Mouse (Mus musculus) hindbrain, embryonic 14.5 days (tissue): ENCODE measurements around the gene Fgfr1op. TPM values are rescaled to one million over a fixed set of nuclear protein-coding genes. Genes with fewer than 3 reads are reported as not detected.
A peak's percentile ranks its signal among the peaks of the same experiment; 100 is the strongest.
"Not testable (repeated sequence)": the region's sequence is repeated elsewhere in the genome, so short reads cannot be mapped to it uniquely, and the experiment has no call there.

Experiments
- ATAC-seq: fragments of 200-750 bp; cut with Nextera tagmentation; 2 replicates; pipeline ENCODE4 v1.8.0; 2017; ENCODE audit warnings: moderate number of reproducible peaks, mild to moderate bottlenecking, moderate TSS enrichment, moderate library complexity; ENCODE audit not compliant: low FRiP score
- DNase-seq: peaks from one replicate; pipeline ENCODE4 v3.0.0-alpha.2; 2015; ENCODE audit warnings: low spot score
- H3K27ac ChIP-seq: fragments of 300-500 bp; sonication (generic); 2 replicates; pipeline ENCODE4 v1.5.1; 2014; ENCODE audit warnings: mild to moderate bottlenecking, moderate library complexity
- H3K27me3 ChIP-seq: fragments of 300-500 bp; sonication (generic); 2 replicates; pipeline ENCODE4 v1.6.1; 2014; ENCODE audit warnings: mild to moderate bottlenecking, low read length, mixed read lengths; ENCODE audit not compliant: control insufficient read depth, insufficient read depth
- H3K36me3 ChIP-seq: fragments of 300-500 bp; sonication (generic); replicated peaks from 2 replicates; pipeline ENCODE4 v1.6.1; 2014; ENCODE audit not compliant: control insufficient read depth, insufficient read depth
- H3K4me1 ChIP-seq: fragments of 300-500 bp; sonication (generic); replicated peaks from 2 replicates; pipeline ENCODE4 v1.6.1; 2014; ENCODE audit warnings: antibody characterized with exemption, low read length, mixed read lengths; ENCODE audit not compliant: control insufficient read depth, insufficient read depth
- H3K4me2 ChIP-seq: fragments of 300-500 bp; sonication (generic); replicated peaks from 2 replicates; pipeline ENCODE4 v1.6.1; 2014; ENCODE audit warnings: mild to moderate bottlenecking, moderate library complexity
- H3K4me3 ChIP-seq: fragments of 300-500 bp; sonication (generic); replicated peaks from 2 replicates; pipeline ENCODE4 v1.5.1; 2014; ENCODE audit warnings: mild to moderate bottlenecking, low read length
- H3K9ac ChIP-seq: fragments of 300-500 bp; sonication (generic); 2 replicates; pipeline ENCODE4 v1.6.1; 2014
- H3K9me3 ChIP-seq: fragments of 300-500 bp; sonication (generic); 2 replicates; pipeline ENCODE4 v1.6.1; 2016; ENCODE audit warnings: low read length; ENCODE audit not compliant: control insufficient read depth
- WGBS: fragments of 180-500 bp; shearing (Covaris S2); extraction: QIAGEN DNeasy Blood & Tissue Kit; methylation state at CpG from one replicate; pipeline ENCODE4 v1.1.7; 2014; 5-methylcytosine and 5-hydroxymethylcytosine counted together
- polyA plus RNA-seq: library from polyadenylated mRNA; unstranded; fragments of >200 nt; fragmentation: Nextera tagmentation; extraction: Ambion mirVana; gene quantifications from 2 replicates; pipeline ENCODE4 v1.2.1, GENCODE M21; 2014

Gene Fgfr1op
- polyA plus RNA-seq, 1 experiment from 2014 or later, result 32.2 TPM

DNA sequence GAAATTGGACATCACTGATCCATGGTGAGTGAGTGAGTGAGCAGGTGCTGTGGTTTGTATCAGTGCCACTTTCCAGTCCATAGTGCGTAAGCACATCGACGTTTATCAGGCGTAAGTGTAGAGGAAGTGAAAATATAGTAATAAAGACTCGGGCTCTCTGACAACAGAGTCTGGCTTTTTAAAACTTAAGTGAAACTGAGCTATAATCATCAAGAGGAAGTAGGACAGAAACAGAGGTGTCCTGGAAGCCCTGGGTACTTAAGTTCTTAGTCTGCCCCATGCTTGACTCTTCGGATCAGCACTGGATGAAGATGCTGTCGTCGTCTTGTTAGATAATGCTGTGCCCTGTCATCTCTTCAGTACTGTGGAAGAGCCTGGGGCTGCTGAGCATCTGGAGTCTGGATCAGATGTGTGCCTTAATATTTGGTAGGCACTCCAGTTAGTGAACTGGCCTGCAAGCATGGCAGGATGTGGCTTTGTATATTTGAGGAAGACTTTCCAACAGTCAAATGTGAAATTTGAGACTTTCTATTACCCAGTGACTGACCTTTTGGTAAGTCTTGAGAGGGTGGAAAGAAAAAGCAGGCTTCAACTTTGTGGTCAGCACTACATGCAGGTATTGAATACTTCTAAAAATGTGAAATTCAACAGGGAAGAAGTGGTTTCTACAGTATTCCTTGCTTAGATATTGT lies 30.5 kb downstream of the Fgfr1op start:
- H3K9me3 ChIP-seq, result no peaks in the 10 kb centered on the region
- no peaks in the 10 kb centered on the region for H3K27me3 ChIP-seq
- ATAC-seq (no peak), DNase-seq (no peak)
- no peak overlapping the region for H3K4me2 ChIP-seq
- WGBS, result 95% methylated on average over 8 of the region's 8 CpGs
- no peak overlapping the region for H3K4me3 ChIP-seq
- no peaks in the 10 kb centered on the region for H3K4me1 ChIP-seq
- H3K27ac ChIP-seq, result no peak overlapping the region
- no peak overlapping the region for H3K9ac ChIP-seq
- peaks cover 54% of the 10 kb centered on the region for H3K36me3 ChIP-seq

DNA sequence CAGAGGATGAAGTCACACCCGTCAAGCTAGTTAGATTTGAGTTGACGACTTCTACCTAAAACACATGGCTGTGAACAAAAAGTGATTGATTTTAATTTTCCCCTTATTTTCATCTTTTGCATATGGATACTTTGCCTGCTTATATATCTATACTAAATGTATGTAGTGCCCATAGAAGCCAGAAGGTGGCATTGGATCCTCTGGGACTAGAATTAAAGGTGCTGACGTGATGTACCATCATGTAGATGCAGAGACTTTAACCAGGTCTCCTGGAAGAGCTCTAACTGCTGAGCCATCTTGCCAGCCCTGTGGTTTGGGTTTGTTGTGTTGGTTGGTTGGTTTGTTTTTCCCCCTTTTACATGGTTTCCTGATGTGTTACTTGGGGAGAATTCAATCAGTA lies 32.4 kb downstream of the Fgfr1op start:
- no peaks in the 10 kb centered on the region for H3K27me3 ChIP-seq
- no peak overlapping the region for H3K9ac ChIP-seq
- H3K4me1 ChIP-seq, result no peaks in the 10 kb centered on the region
- no peak overlapping the region for H3K4me2 ChIP-seq
- H3K36me3 ChIP-seq, result peaks cover 43% of the 10 kb centered on the region
- H3K4me3 ChIP-seq, result no peak overlapping the region
- 79% methylated on average over 3 of the region's 3 CpGs for WGBS
- ATAC-seq (no peak), DNase-seq (peak; percentile 32)
- no peaks in the 10 kb centered on the region for H3K9me3 ChIP-seq
- H3K27ac ChIP-seq, result no peak overlapping the region

DNA sequence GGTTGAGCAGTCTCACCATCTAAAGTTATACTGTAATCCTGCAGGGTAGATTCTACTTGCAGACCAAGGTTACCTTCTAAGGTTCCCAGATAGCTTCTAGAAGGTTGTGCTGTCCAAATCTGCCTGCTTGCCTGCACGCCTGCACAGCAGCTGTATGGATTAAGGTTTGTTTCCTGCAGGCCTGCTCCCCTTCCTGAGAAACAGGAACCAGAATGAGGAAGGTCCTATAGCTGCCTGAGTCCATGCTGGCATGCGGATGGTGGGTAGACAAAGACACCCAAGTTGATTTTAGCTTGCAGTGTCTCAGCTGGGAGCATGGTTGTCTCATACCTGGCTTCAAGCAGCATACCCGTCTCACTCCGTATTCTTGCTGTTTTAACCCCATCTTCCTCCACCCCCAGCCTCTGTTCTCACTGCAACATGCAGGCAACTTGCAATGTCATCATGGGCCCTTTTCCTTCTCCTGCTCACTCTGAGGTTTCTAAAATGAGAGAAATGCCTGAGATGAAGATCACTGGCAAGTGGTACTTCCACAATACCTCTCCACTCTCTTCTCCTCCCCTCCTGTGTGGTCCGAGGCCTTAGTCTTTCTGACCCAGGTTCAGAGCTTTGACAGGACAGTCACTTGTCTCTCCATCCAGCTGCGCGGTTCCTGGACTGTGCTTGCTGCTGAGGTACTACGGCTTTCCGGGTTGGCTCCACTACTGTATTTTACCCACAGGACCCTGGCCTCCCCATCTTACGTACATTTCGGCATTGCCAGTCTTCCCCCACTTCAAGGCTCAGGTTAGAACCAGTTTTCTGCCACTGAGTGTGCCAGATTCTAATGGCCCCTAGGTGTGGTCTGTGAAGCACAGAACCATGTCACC lies 34.0 kb downstream of the Fgfr1op start:
- DNase-seq (no peak), ATAC-seq (no peak)
- H3K4me1 ChIP-seq, result no peaks in the 10 kb centered on the region
- WGBS, result 90% methylated on average over 11 of the region's 11 CpGs
- H3K9me3 ChIP-seq, result no peaks in the 10 kb centered on the region
- no peak overlapping the region for H3K27ac ChIP-seq
- no peak overlapping the region for H3K9ac ChIP-seq
- H3K4me3 ChIP-seq, result no peak overlapping the region
- no peak overlapping the region for H3K4me2 ChIP-seq
- peaks cover 28% of the 10 kb centered on the region for H3K36me3 ChIP-seq
- H3K27me3 ChIP-seq, result no peaks in the 10 kb centered on the region

DNA sequence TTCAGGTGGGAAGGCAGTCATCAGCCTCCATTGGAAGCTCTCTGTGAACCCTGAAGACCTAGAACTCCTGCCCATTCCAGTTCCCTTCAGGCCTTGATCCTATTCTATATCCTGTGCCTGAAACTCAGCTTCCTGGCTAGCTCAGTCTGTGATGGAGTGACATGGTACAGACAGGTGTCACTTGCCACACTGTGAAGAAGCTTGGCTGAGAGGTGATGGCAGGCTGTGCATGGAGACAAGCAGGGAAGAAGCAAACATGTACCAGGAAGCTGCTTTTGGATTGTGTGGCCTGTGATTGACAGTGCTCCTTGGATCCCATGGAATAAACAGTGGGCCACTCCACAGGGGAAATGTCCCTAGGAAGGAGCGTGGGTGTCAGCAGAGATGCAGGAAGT lies 34.6 kb downstream of the Fgfr1op start:
- no peak for ATAC-seq
- no peak overlapping the region for H3K9ac ChIP-seq
- no peaks in the 10 kb centered on the region for H3K4me1 ChIP-seq
- H3K9me3 ChIP-seq, result no peaks in the 10 kb centered on the region
- no peaks in the 10 kb centered on the region for H3K27me3 ChIP-seq
- WGBS, result 83% methylated on average over 1 of the region's 1 CpGs
- peaks cover 21% of the 10 kb centered on the region for H3K36me3 ChIP-seq
- H3K4me2 ChIP-seq, result no peak overlapping the region
- H3K27ac ChIP-seq, result no peak overlapping the region
- DNase-seq, result no peak
- no peak overlapping the region for H3K4me3 ChIP-seq

DNA sequence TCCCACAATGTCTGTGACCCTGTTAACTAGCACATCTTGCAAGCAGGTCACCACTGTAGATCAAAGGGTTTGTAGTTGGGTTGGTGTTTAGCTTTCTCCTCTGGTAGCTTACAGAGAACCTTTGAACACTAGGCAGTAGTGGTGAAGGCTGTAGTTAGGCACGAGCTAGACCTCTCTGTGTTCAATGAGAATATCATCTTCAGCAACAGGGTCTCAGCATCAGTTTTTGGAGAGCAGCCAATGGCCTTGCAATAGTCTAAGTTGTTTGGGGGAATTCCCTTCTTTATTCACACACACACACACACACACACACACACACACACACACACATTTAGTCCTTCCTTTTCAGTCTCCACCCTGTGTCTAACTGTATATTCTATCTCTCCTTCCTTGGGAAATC lies 38.2 kb downstream of the Fgfr1op start:
- DNase-seq, result no peak
- 72% methylated on average over 1 of the region's 1 CpGs for WGBS

DNA sequence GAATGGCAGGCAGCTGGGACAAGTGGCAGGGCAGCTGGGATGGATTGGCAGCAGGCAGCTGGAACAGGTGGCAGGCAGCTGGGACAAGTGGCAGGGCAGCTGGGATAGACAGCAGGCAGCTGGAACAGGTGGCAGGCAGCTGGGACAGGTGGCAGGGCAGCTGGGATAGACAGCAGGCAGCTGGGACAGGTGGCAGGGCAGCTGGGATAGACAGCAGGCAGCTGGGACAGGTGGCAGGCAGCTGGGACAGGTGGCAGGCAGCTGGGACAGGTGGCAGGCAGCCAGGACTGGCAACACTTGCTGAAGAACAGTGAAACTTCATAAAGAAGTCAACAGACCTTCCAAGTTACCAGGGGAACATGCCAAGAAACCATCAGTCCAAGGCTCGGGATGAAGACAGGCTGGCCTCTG lies 39.9 kb downstream of the Fgfr1op start:
- H3K4me2 ChIP-seq, H3K27ac ChIP-seq, ATAC-seq, H3K4me1 ChIP-seq, DNase-seq, H3K4me3 ChIP-seq, H3K27me3 ChIP-seq, H3K9ac ChIP-seq, H3K36me3 ChIP-seq, H3K9me3 ChIP-seq: not testable (repeated sequence)
- 73% methylated on average over 1 of the region's 1 CpGs for WGBS

More for the DNA sequence above, 38.2 kb downstream of the Fgfr1op start:
- Histone ChIP-seq H3K27ac (no peak overlapping the region), H3K27me3 (no peaks in the 10 kb centered on the region), H3K4me1 (no peaks in the 10 kb centered on the region), H3K4me3 (no peak overlapping the region), H3K9me3 (no peaks in the 10 kb centered on the region), H3K4me2 (no peak overlapping the region), H3K9ac (no peak overlapping the region), H3K36me3 (no peaks in the 10 kb centered on the region)
- ATAC-seq, result no peak

DNA sequence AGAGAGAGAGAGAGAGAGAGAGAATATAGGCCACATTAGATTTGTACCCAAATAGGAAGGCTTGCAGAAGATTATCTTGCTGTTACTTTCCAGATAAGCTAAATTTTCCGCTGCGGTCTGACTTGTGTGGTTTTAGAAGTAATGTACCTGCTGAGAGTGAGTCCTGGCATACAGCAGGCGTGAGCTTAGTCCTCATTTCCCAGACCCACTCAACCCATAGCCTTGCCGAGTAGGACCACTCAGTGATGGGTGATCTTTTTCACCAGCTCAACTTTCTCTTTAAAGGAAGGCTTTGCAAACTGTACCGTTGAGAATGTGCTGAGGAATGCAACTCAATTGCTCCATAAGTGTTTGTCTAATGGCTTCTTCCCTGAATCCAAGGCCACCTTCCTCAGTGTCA lies 41.4 kb downstream of the Fgfr1op start:
- H3K9me3 ChIP-seq, result no peaks in the 10 kb centered on the region
- DNase-seq, result no peak
- no peak for ATAC-seq
- 92% methylated on average over 5 of the region's 5 CpGs for WGBS
- no peaks in the 10 kb centered on the region for H3K4me1 ChIP-seq
- H3K9ac ChIP-seq, result no peak overlapping the region
- H3K27me3 ChIP-seq, result no peaks in the 10 kb centered on the region
- no peak overlapping the region for H3K4me3 ChIP-seq
- no peak overlapping the region for H3K27ac ChIP-seq
- H3K4me2 ChIP-seq, result no peak overlapping the region
- no peaks in the 10 kb centered on the region for H3K36me3 ChIP-seq

DNA sequence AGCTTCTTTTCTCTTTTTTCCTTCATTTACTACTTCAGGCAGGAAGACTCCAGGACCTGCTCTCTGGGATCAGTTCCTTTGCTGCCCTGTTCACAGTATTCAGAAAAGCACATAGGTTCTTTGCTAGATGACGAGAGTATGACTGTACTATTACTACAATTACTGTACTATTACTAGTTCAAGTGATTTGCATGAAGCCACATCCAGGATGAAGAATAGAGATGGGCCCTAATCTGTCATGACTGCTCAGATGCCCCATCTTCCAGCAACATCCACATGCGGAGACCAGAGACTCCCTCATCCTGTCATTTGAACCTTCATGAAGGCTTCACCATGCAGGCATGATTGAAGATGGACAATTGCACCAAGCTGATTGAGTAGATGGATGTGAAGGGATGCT lies 44.4 kb downstream of the Fgfr1op start:
- H3K27me3 ChIP-seq, result no peaks in the 10 kb centered on the region
- H3K9me3 ChIP-seq, result no peaks in the 10 kb centered on the region
- no peak overlapping the region for H3K27ac ChIP-seq
- ATAC-seq (no peak), DNase-seq (no peak)
- no peak overlapping the region for H3K4me2 ChIP-seq
- H3K36me3 ChIP-seq, result no peaks in the 10 kb centered on the region
- H3K4me3 ChIP-seq, result no peak overlapping the region
- no peaks in the 10 kb centered on the region for H3K4me1 ChIP-seq
- WGBS, result 92% methylated on average over 2 of the region's 2 CpGs
- H3K9ac ChIP-seq, result no peak overlapping the region

DNA sequence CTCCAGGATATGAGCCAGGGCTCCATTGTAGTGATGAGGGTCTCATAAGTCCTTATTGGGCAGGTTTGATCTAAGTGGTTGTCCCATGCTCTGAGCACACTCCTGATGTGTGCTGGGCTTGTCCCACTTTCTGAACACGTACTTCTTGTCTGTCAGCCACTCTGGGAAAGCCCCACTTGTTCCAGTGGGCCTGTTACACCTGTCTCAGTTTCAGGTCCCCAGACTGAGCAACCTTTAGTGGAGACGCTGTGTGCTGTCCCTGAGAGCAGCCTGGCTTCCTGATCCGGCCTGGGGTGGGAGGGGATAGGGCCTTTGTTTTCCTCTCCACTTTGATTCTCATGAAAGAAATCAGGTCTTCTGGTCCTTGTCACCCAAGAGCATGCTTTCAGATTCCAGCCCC lies 44.9 kb downstream of the Fgfr1op start:
- Histone ChIP-seq H3K4me1 (no peaks in the 10 kb centered on the region), H3K4me2 (no peak overlapping the region)
- ATAC-seq, result no peak

More for the DNA sequence above, 44.9 kb downstream of the Fgfr1op start:
- Histone ChIP-seq H3K27me3 (no peaks in the 10 kb centered on the region), H3K36me3 (no peaks in the 10 kb centered on the region), H3K9ac (no peak overlapping the region), H3K27ac (no peak overlapping the region), H3K9me3 (no peaks in the 10 kb centered on the region), H3K4me3 (no peak overlapping the region)
- 63% methylated on average over 3 of the region's 3 CpGs for WGBS
- DNase-seq, result no peak
